ENCODE assay signal across 18 mouse cellular contexts in genomic region chr6:148108741-148109472, GRCm38 (mm10).
A peak's percentile ranks its signal among the peaks of the same experiment; 100 is the strongest.
DNase-seq lines count a peak whose midpoint lies in the region; ATAC-seq and TF ChIP-seq lines count a peak whose summit lies in the region.
"Had no signal": no experiment of that assay in that cellular context is flagged by ENCODE, and none has a peak within 500 bp of the region (broad histone marks: within the 10 kb centered on the region; RNA-seq: fewer than 3 reads in every experiment).

No protein-coding gene starts in this region.

- no peak for TF ChIP-seq CTCF in liver, adult 2 months (IDR thresholded peaks at IDR 0.05; ENCODE audit: low read depth, low read length)

- no peak overlapping the region for H3K9ac ChIP-seq in lung, embryonic 16.5 days (ENCODE audit: low read length)
- H3K9ac ChIP-seq in liver, adult 2 months (ENCODE audit: low read depth, low read length), result no peak overlapping the region
- H3K9ac ChIP-seq: embryonic facial prominence, embryonic 15.5 days; forebrain, postnatal 0 days; hindbrain, embryonic 14.5 days; limb, embryonic 15.5 days; neural tube, embryonic 13.5 days had no signal

- H3K4me2 ChIP-seq in lung, embryonic 16.5 days (ENCODE audit: low read depth, low read length), result no peak overlapping the region
- H3K4me2 ChIP-seq: embryonic facial prominence, embryonic 15.5 days; hindbrain, embryonic 14.5 days; limb, embryonic 15.5 days; neural tube, embryonic 13.5 days had no signal

- H3K4me1 ChIP-seq in lung, embryonic 16.5 days (replicated peaks; ENCODE audit: control insufficient read depth, insufficient read depth, low read length), result no peaks in the 10 kb centered on the region
- H3K4me1 ChIP-seq in liver, adult 2 months (ENCODE audit: control insufficient read depth, insufficient read depth, low read length), result peaks cover 6% of the 10 kb centered on the region
- H3K4me1 ChIP-seq in megakaryocyte, embryonic 14.5 days, result peaks cover 54% of the 10 kb centered on the region
- H3K4me1 ChIP-seq: embryonic facial prominence, embryonic 15.5 days; limb, embryonic 15.5 days; neural tube, embryonic 13.5 days had no signal

- H3K27me3 ChIP-seq in lung, embryonic 16.5 days (ENCODE audit: control insufficient read depth, insufficient read depth, low read depth, low read length), result no peaks in the 10 kb centered on the region
- H3K27me3 ChIP-seq in liver, adult 2 months (ENCODE audit: control insufficient read depth, insufficient read depth, low read length), result no peaks in the 10 kb centered on the region
- H3K27me3 ChIP-seq in megakaryocyte, embryonic 14.5 days (replicated peaks), result no peaks in the 10 kb centered on the region
- H3K27me3 ChIP-seq: embryonic facial prominence, embryonic 15.5 days; limb, embryonic 15.5 days; neural tube, embryonic 13.5 days had no signal

- DNase-seq in lung, postnatal 25 days (ENCODE audit: low spot score), result no peak
- peak; percentile 44 for DNase-seq in c-Kit-positive CD71-positive TER-119-positive erythroid progenitor cells, embryonic 14.5 days (ENCODE audit: low spot score)
- DNase-seq in liver, adult 2 months (ENCODE audit: extremely low read depth, low read depth, low spot score), result peak; percentile 84
- no peak for DNase-seq in lung, postnatal 4 days
- DNase-seq in spleen, adult 12 weeks (ENCODE audit: low spot score), result no peak
- DNase-seq: adrenal gland, postnatal 25 days; forebrain, postnatal 0 days; heart, postnatal 10 days; kidney, adult 8-10 months; thymus, adult 2 months had no signal

- TF ChIP-seq POLR2A in liver, adult 2 months (IDR thresholded peaks at IDR 0.05; ENCODE audit: extremely low read depth, insufficient read depth, low read length), result no peak

- 0 out of 2 replicates have a peak, but pooled peaks have one; percentile 15 for ATAC-seq in lung, embryonic 16.5 days (ENCODE audit: low read depth)
- no peak for ATAC-seq in CD4-positive, CD25-positive, alpha-beta regulatory T cell, adult 4 months
- ATAC-seq: forebrain, postnatal 0 days had no signal

- H3K4me3 ChIP-seq in lung, embryonic 16.5 days (ENCODE audit: low read length), result no peak overlapping the region
- no peak overlapping the region for H3K4me3 ChIP-seq in liver, adult 2 months (ENCODE audit: insufficient read depth, low read depth, low read length)
- H3K4me3 ChIP-seq in megakaryocyte, embryonic 14.5 days (replicated peaks), result peak overlapping the region; percentile 71
- H3K4me3 ChIP-seq: embryonic facial prominence, embryonic 15.5 days; limb, embryonic 15.5 days; neural tube, embryonic 13.5 days had no signal

- H3K27ac ChIP-seq in lung, embryonic 16.5 days (ENCODE audit: low read length), result no peak overlapping the region
- H3K27ac ChIP-seq in liver, adult 2 months (replicated peaks; ENCODE audit: insufficient read depth, low read depth, low read length), result no peak overlapping the region
- H3K27ac ChIP-seq: embryonic facial prominence, embryonic 15.5 days; hindbrain, embryonic 14.5 days; limb, embryonic 15.5 days; macrophage; neural tube, embryonic 13.5 days had no signal

- H3K36me3 ChIP-seq in lung, embryonic 16.5 days (ENCODE audit: control insufficient read depth, insufficient read depth, low read length), result no peaks in the 10 kb centered on the region
- no peaks in the 10 kb centered on the region for H3K36me3 ChIP-seq in liver, adult 2 months (ENCODE audit: control insufficient read depth, insufficient read depth, low read length)
- H3K36me3 ChIP-seq in megakaryocyte, embryonic 14.5 days (replicated peaks; ENCODE audit: low read length), result no peaks in the 10 kb centered on the region
- H3K36me3 ChIP-seq: embryonic facial prominence, embryonic 15.5 days; limb, embryonic 15.5 days; neural tube, embryonic 13.5 days had no signal

- H3K9me3 ChIP-seq in lung, embryonic 16.5 days (ENCODE audit: control insufficient read depth, low read length), result no peaks in the 10 kb centered on the region
- H3K9me3 ChIP-seq in megakaryocyte, embryonic 14.5 days, result no peaks in the 10 kb centered on the region
- H3K9me3 ChIP-seq: embryonic facial prominence, embryonic 15.5 days; limb, embryonic 15.5 days; neural tube, embryonic 13.5 days had no signal

- 34% methylated on average over 8 of the region's 8 CpGs for WGBS in lung, embryonic 16.5 days
- 16% methylated on average over 8 of the region's 8 CpGs for WGBS in liver, adult 2 months

- no peaks in the 10 kb centered on the region for H3K79me2 ChIP-seq in liver, adult 2 months (ENCODE audit: control insufficient read depth, insufficient read depth, low read length)

Comparison
In these comparisons a context has a peak if more than half of its experiments do, and no peak if none do; other contexts are left out.
1. DNase-seq: peak in c-Kit-positive CD71-positive TER-119-positive erythroid progenitor cells, embryonic 14.5 days (single experiment) and liver, adult 2 months (single experiment); none in lung, postnatal 25 days (single experiment), lung, postnatal 4 days (0 of 2) and spleen, adult 12 weeks (single experiment).